ENCODE assay signal across 8 mouse cellular contexts in genomic region chr15:38391420-38391819, GRCm38 (mm10).
DNase-seq lines count a peak whose midpoint lies in the region; ATAC-seq and TF ChIP-seq lines count a peak whose summit lies in the region.

No protein-coding gene starts in this region.

- 27% methylated on average over 6 of the region's 6 CpGs for WGBS in heart, adult 2 months
- 70% methylated on average over 6 of the region's 6 CpGs for WGBS in forebrain, embryonic 12.5 days

- H3K4me2 ChIP-seq in myocyte (ENCODE audit: low read depth): peak overlapping the region; percentile 61
- no peak overlapping the region for H3K4me2 ChIP-seq in forebrain, embryonic 12.5 days

- no peaks in the 10 kb centered on the region for H3K27me3 ChIP-seq in heart, adult 2 months (ENCODE audit: control insufficient read depth, insufficient read depth, low read length)
- H3K27me3 ChIP-seq in myocyte (ENCODE audit: control insufficient read depth, insufficient read depth, insufficient read length): no peaks in the 10 kb centered on the region
- no peaks in the 10 kb centered on the region for H3K27me3 ChIP-seq in forebrain, embryonic 12.5 days

- H3K36me3 ChIP-seq in heart, adult 2 months (ENCODE audit: control insufficient read depth, insufficient read depth, low read length): no peaks in the 10 kb centered on the region
- no peaks in the 10 kb centered on the region for H3K36me3 ChIP-seq in myocyte (ENCODE audit: control insufficient read depth, insufficient read depth)
- H3K36me3 ChIP-seq in forebrain, embryonic 12.5 days (replicated peaks): no peaks in the 10 kb centered on the region

- H3K4me1 ChIP-seq in heart, adult 2 months (ENCODE audit: control insufficient read depth, insufficient read depth, low read length): peaks cover 2% of the 10 kb centered on the region
- H3K4me1 ChIP-seq in forebrain, embryonic 12.5 days: no peaks in the 10 kb centered on the region

- H3K9ac ChIP-seq in heart, adult 2 months (ENCODE audit: low read depth, low read length): no peak overlapping the region
- H3K9ac ChIP-seq in forebrain, embryonic 12.5 days: no peak overlapping the region

- TF ChIP-seq CTCF in heart, adult 2 months (IDR thresholded peaks at IDR 0.05): peak; percentile 47

- no peaks in the 10 kb centered on the region for H3K79me2 ChIP-seq in heart, adult 2 months (replicated peaks; ENCODE audit: control insufficient read depth, insufficient read depth, low read length)
- H3K79me2 ChIP-seq in myocyte (ENCODE audit: control insufficient read depth, insufficient read depth): no peaks in the 10 kb centered on the region

- intact Hi-C loops in heart, adult 2 months (cut with DNase I): no loop called here

- H3ac ChIP-seq in myocyte (ENCODE audit: control insufficient read depth, insufficient read length): no peak overlapping the region

- H3K4me3 ChIP-seq in heart, adult 2 months: no peak overlapping the region
- no peak overlapping the region for H3K4me3 ChIP-seq in myocyte
- no peak overlapping the region for H3K4me3 ChIP-seq in forebrain, embryonic 12.5 days (replicated peaks)

- ATAC-seq in forebrain, embryonic 12.5 days (ENCODE audit: low FRiP score): no peak
- no peak for ATAC-seq in activated CD4-positive, CD25-positive, alpha-beta regulatory T cell, adult 4 months

- TF ChIP-seq POLR2A in heart, adult 2 months (IDR thresholded peaks at IDR 0.05; ENCODE audit: insufficient read depth, low read depth, low read length): no peak
- TF ChIP-seq POLR2A in myocyte (IDR thresholded peaks at IDR 0.05; ENCODE audit: insufficient read length, low read depth): peak; percentile 48

- H3K9me3 ChIP-seq in forebrain, embryonic 12.5 days: no peaks in the 10 kb centered on the region

- TF ChIP-seq EP300 in heart, adult 2 months (IDR thresholded peaks at IDR 0.05; ENCODE audit: insufficient read depth, low read depth, low read length): no peak

- DNase-seq in adrenal gland, postnatal 10 days: peak; percentile 72
- DNase-seq in heart, adult 2 months: peak; percentile 57 to 59
- peak; percentile 60 to 78 for DNase-seq in kidney, postnatal 4 days
- DNase-seq in cerebellum, adult 9-11 months: no peak
- DNase-seq in spleen, adult 12 weeks (ENCODE audit: low spot score): no peak

- H3K27ac ChIP-seq in heart, adult 2 months: peak overlapping the region; percentile 23
- H3K27ac ChIP-seq in forebrain, embryonic 12.5 days: no peak overlapping the region

TF ChIP-seq in myocyte, 11 proteins besides CTCF, POLR2A, EP300 and RAD21:
- TF ChIP-seq TCF3 (IDR thresholded peaks at IDR 0.05; ENCODE audit: insufficient read length, low read depth): peak; percentile 98
- TF ChIP-seq SRF (IDR thresholded peaks at IDR 0.05; ENCODE audit: control insufficient read depth, insufficient read length, low read depth): peak; percentile 50
- no peak for TF ChIP-seq USF1 (IDR thresholded peaks at IDR 0.05; ENCODE audit: low read depth)
- no peak for TF ChIP-seq POLR2AphosphoS2 (IDR thresholded peaks at IDR 0.05; ENCODE audit: insufficient read length, low read depth)
- TF ChIP-seq E2F4 (IDR thresholded peaks at IDR 0.05; ENCODE audit: insufficient read depth): no peak
- TF ChIP-seq MAX (IDR thresholded peaks at IDR 0.05; ENCODE audit: low read depth): peak; percentile 28
- TF ChIP-seq CEBPB (IDR thresholded peaks at IDR 0.05; ENCODE audit: insufficient read depth, poor library complexity, severe bottlenecking): no peak
- peak; percentile 65 to 99 (median 98) for TF ChIP-seq MYOD1 (IDR thresholded peaks at IDR 0.05; ENCODE audit: control insufficient read depth in 1 of 3, insufficient read length in 2 of 3, low read depth in 2 of 3)
- TF ChIP-seq MYOG (IDR thresholded peaks at IDR 0.05; ENCODE audit: control insufficient read depth in 1 of 3, insufficient read depth in 1 of 3, insufficient read length in 2 of 3, low read depth in 2 of 3): peak; percentile 93 to 100 (median 98)
- TF ChIP-seq REST (IDR thresholded peaks at IDR 0.05; ENCODE audit: insufficient read depth, insufficient read length): no peak
- TF ChIP-seq TCF12 (IDR thresholded peaks at IDR 0.05; ENCODE audit: insufficient read depth, poor library complexity, severe bottlenecking): peak; percentile 97

Comparison
In these comparisons a context has a peak if more than half of its experiments do, and no peak if none do; other contexts are left out.
1. DNase-seq: peak in adrenal gland, postnatal 10 days (single experiment), heart, adult 2 months (2 of 2) and kidney, postnatal 4 days (2 of 2); none in cerebellum, adult 9-11 months (single experiment) and spleen, adult 12 weeks (single experiment).